Mouse (Mus musculus): Measurements from ENCODE around the gene Olfr1122.
"Not testable (repeated sequence)": the region's sequence is repeated elsewhere in the genome, so short reads cannot be mapped to it uniquely, and the experiment has no call there.

- not testable (repeated sequence) for TF ChIP-seq EP300 (IDR thresholded peaks at IDR 0.05; ENCODE audit: insufficient read depth, low read depth, low read length); POLR2A (IDR thresholded peaks at IDR 0.05; ENCODE audit: insufficient read depth, low read length); CTCF (IDR thresholded peaks at IDR 0.05; ENCODE audit: low read depth, low read length)
Measured at GRCm38 (mm10) chr2:87394686-87395085, 9.0 kb downstream of the Olfr1122 start.
